Mouse (Mus musculus) kidney, postnatal 10 days (tissue): ENCODE measurements around the gene Defa26.
"Not testable (repeated sequence)": the region's sequence is repeated elsewhere in the genome, so short reads cannot be mapped to it uniquely, and the experiment has no call there.

Experiments used
- DNase-seq: peaks from one replicate; pipeline ENCODE4 v3.0.0; 2021; ENCODE audit warnings: mixed read lengths

Defa26 gene

GRCm38 (mm10) chr8:21617883-21618282 is at the start of gene Defa26:
Gene Defa26, plus strand, starts transcription at chr8:21618183.
- not testable (repeated sequence) for DNase-seq

GRCm38 (mm10) chr8:21582706-21583105 is 35.3 kb upstream of the Defa26 start, which contains the start of gene Defa28:
Gene Defa28, plus strand, starts transcription at chr8:21583006.
- DNase-seq, result not testable (repeated sequence)

DNA sequence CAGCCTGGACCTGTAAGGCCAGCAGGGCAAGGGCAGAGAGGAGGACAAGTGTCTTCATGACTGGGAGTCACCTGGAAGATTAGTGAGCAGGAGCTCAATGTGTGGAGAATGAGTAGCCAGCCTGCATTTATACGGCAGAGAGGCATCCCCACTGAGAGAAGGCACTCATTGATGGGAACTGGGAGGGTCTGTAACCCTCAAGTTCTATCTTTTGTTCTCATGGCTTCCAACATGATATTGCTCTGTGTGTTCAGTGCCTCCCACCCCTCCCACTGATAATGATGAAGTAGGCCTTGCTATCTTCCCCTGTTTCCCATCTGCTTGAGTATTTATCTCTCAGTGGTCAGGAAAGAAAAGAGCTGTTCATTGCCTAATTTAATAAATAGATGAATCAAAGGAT is 23.6 kb upstream of the Defa26 start, which contains the start of gene Gm7861:
Gene Gm7861 (minus strand): TSS at position 101 of the 400 bp plus-strand sequence.
- not testable (repeated sequence) for DNase-seq

- DNase-seq, result not testable (repeated sequence)
These were observed 37.5 kb downstream of the Defa26 start, which contains the start of gene Defa17 for GRCm38 (mm10) chr8:21655480-21655879. Gene Defa17, plus strand, starts transcription at chr8:21655780.

GRCm38 (mm10) chr8:21665497-21665896 is 47.5 kb downstream of the Defa26 start, which contains the start of gene Defa34:
Gene Defa34, plus strand, starts transcription at chr8:21665797.
- not testable (repeated sequence) for DNase-seq
